Mouse (Mus musculus) embryonic facial prominence, embryonic 10.5 days (tissue): ENCODE results near the gene Zfp867. TPM values are rescaled to one million over a fixed set of nuclear protein-coding genes. Genes with fewer than 3 reads are reported as not detected.

Source experiments
- DNase-seq: peaks from one replicate; pipeline ENCODE4 v3.0.0-alpha.2; 2017; ENCODE audit warnings: low spot score
- H3K27ac ChIP-seq: fragments of 300-500 bp; sonication (generic); replicated peaks from 2 replicates; pipeline ENCODE4 v1.5.1; 2016; ENCODE audit warnings: mild to moderate bottlenecking
- H3K27me3 ChIP-seq: fragments of 300-500 bp; sonication (generic); replicated peaks from 2 replicates; pipeline ENCODE4 v1.6.1; 2016; ENCODE audit warnings: low read depth, mild to moderate bottlenecking; ENCODE audit not compliant: poor library complexity, severe bottlenecking
- H3K36me3 ChIP-seq: fragments of 300-500 bp; sonication (generic); replicated peaks from 2 replicates; pipeline ENCODE4 v1.6.1; 2016; ENCODE audit warnings: mild to moderate bottlenecking, moderate library complexity
- H3K4me1 ChIP-seq: fragments of 300-500 bp; sonication (generic); 2 replicates; pipeline ENCODE4 v1.6.1; 2016
- H3K4me3 ChIP-seq: fragments of 300-500 bp; sonication (generic); 2 replicates; pipeline ENCODE4 v1.5.1; 2016; ENCODE audit warnings: mild to moderate bottlenecking, moderate library complexity
- H3K9me3 ChIP-seq: fragments of 300-500 bp; sonication (generic); 2 replicates; pipeline ENCODE4 v1.6.1; 2016; ENCODE audit warnings: mild to moderate bottlenecking
- WGBS: fragments of 180-500 bp; shearing (Covaris S2); methylation state at CpG from one replicate; pipeline ENCODE4 v1.1.7; 2016; 5-methylcytosine and 5-hydroxymethylcytosine counted together
- polyA plus RNA-seq: library from polyadenylated mRNA; unstranded; fragments of >200 nt; fragmentation: Nextera tagmentation; extraction: Ambion mirVana; gene quantifications from 2 replicates; pipeline ENCODE4 v1.2.1, GENCODE M21; 2016

The Zfp867 gene
- polyA plus RNA-seq, 1 experiment from 2014 or later = 9.3 TPM

- DNase-seq = peak; percentile 43
- H3K27me3 ChIP-seq = no peaks in the 10 kb centered on the region
- 80% methylated on average over 13 of the region's 13 CpGs for WGBS
- H3K27ac ChIP-seq = peak overlapping the region; percentile 46; the same call in 1 of the 2 replicates
- H3K4me1 ChIP-seq = peaks cover 25% of the 10 kb centered on the region
- 0 out of 2 replicates have a peak, but pooled peaks cover 3% of the 10 kb centered on the region for H3K9me3 ChIP-seq
- no peak overlapping the region for H3K4me3 ChIP-seq
- peaks cover 69% of the 10 kb centered on the region for H3K36me3 ChIP-seq
Measured at GRCm38 (mm10) chr11:59412999-59413863, 59.0 kb downstream of the Zfp867 start.

- Histone ChIP-seq H3K27ac (0 out of 2 replicates have a peak overlapping the region, but pooled peaks have one; percentile 46), H3K9me3 (0 out of 2 replicates have a peak, but pooled peaks cover 3% of the 10 kb centered on the region), H3K4me3 (no peak overlapping the region), H3K4me1 (peaks cover 25% of the 10 kb centered on the region), H3K36me3 (peaks cover 72% of the 10 kb centered on the region), H3K27me3 (no peaks in the 10 kb centered on the region)
- no peak for DNase-seq
- WGBS = 73% methylated on average over 6 of the region's 6 CpGs
Measured at GRCm38 (mm10) chr11:59412058-59412457, 60.2 kb downstream of the Zfp867 start.

Other genes with a start within 250 kb of the Zfp867 start
- 645 and 651 TPM in 2 replicates for gene Arf1, start 244.2 kb downstream of the Zfp867 start, polyA plus RNA-seq
- 0.77 and 1.7 TPM in 2 replicates for gene Wnt3a, start 181.7 kb downstream of the Zfp867 start, polyA plus RNA-seq
- gene Wnt9a, start 165.5 kb downstream of the Zfp867 start, polyA plus RNA-seq = 2.3 and 2.6 TPM in 2 replicates
- gene Prss38, start 96.8 kb downstream of the Zfp867 start, polyA plus RNA-seq = not detected in 2 replicates
- gene Jmjd4, start 22.4 kb downstream of the Zfp867 start, polyA plus RNA-seq = 19.1 and 19.6 TPM in 2 replicates
- 128 and 134 TPM in 2 replicates for gene Snap47, start 21.3 kb downstream of the Zfp867 start, polyA plus RNA-seq
- gene Zkscan17, start 54.3 kb upstream of the Zfp867 start, polyA plus RNA-seq = 37.2 and 39.3 TPM in 2 replicates
- 0.14 and 0.16 TPM in 2 replicates for gene Nlrp3, start 69.1 kb upstream of the Zfp867 start, polyA plus RNA-seq
- gene Olfr222, start 103.8 kb upstream of the Zfp867 start, polyA plus RNA-seq = 0.06 TPM in 1 of 2 replicates, not detected in the other
- gene Olfr223, start 120.8 kb upstream of the Zfp867 start, polyA plus RNA-seq = not detected in 2 replicates
- 40.8 and 49.9 TPM in 2 replicates for gene Mprip, start 188.8 kb upstream of the Zfp867 start, polyA plus RNA-seq